Mouse (Mus musculus) C2C12 (cell line): Measurements from ENCODE around the gene Trim46. TPM values are rescaled to one million over a fixed set of nuclear protein-coding genes. Genes with fewer than 3 reads are reported as not detected.
"Not testable (repeated sequence)": the region's sequence is repeated elsewhere in the genome, so short reads cannot be mapped to it uniquely, and the experiment has no call there.

Experiments
- H3K27me3 ChIP-seq: one replicate; pipeline ENCODE4 v1.6.1; 2011; ENCODE audit not compliant: control insufficient read depth, insufficient read depth, insufficient read length
- H3K36me3 ChIP-seq: one replicate; pipeline ENCODE4 v1.6.1; 2011; ENCODE audit not compliant: control insufficient read depth, insufficient read depth
- H3K4me3 ChIP-seq: one replicate; pipeline ENCODE4 v1.5.1; 2011; ENCODE audit warnings: mild to moderate bottlenecking, control low read depth; ENCODE audit not compliant: poor library complexity, insufficient read depth, severe bottlenecking
- H3K79me2 ChIP-seq: one replicate; pipeline ENCODE4 v1.6.1; 2011; ENCODE audit not compliant: control insufficient read depth, insufficient read depth
- H3K79me3 ChIP-seq: one replicate; pipeline ENCODE4 v1.6.1; 2011; ENCODE audit warnings: low read depth, control low read depth
- H3ac ChIP-seq: one replicate; pipeline ENCODE3; 2011; ENCODE audit warnings: low read depth; ENCODE audit not compliant: control insufficient read depth, insufficient read length
- CEBPB ChIP-seq: IDR thresholded peaks from one replicate; pipeline ENCODE4 v1.6.1; 2011; ENCODE audit warnings: low read depth, mild to moderate bottlenecking, control low read depth, moderate library complexity
- CTCF ChIP-seq: IDR thresholded peaks from one replicate; pipeline ENCODE4 v1.5.1; 2011; ENCODE audit not compliant: control insufficient read depth, insufficient read depth, insufficient read length
- FOSL1 ChIP-seq: IDR thresholded peaks from one replicate; pipeline ENCODE4 v1.8.0; 2011; ENCODE audit warnings: mild to moderate bottlenecking, low read length; ENCODE audit not compliant: poor library complexity, insufficient read depth, severe bottlenecking
- MAX ChIP-seq: IDR thresholded peaks from one replicate; pipeline ENCODE4 v1.6.1; 2011; ENCODE audit warnings: mild to moderate bottlenecking, control low read depth
- MYOD1 ChIP-seq: IDR thresholded peaks from one replicate; pipeline ENCODE4 v1.6.1; 2011; ENCODE audit warnings: low read depth; ENCODE audit not compliant: control insufficient read depth, insufficient read length
- MYOG ChIP-seq: IDR thresholded peaks from one replicate; pipeline ENCODE4 v1.6.1; 2011; ENCODE audit not compliant: control insufficient read depth, insufficient read length; ENCODE audit errors: extremely low read depth
- USF1 ChIP-seq: IDR thresholded peaks from one replicate; pipeline ENCODE4 v1.6.1; 2011; ENCODE audit warnings: low read depth, mild to moderate bottlenecking, control low read depth, moderate library complexity
- polyA plus RNA-seq: library from polyadenylated mRNA; unstranded; fragments of >200 nt; fragmentation: generic; extraction: Trizol; gene quantifications from one replicate; pipeline ENCODE4 v1.2.1, GENCODE M21; 2012; ENCODE audit warnings: missing spikeins

The Trim46 gene
- polyA plus RNA-seq, 1 experiment = 11.0 TPM

DNA sequence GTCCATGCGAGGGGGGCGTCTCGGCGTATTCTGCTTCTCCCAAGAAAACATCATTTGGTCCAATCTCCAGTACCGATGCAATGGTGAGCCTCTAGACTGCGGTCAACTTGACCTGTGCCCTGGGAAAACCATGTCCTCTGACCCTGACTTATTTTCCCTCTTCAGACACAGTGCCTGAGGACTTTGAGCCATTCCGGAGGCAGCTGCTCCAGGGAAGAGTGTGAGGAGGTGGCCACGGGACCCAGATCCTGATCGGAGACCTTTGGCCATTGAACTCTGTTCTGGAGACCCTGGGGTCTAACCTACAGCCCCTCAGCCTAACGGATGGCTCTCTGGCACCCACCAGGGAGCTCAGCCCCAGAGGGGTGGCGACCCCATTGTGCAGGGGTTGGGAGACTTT, 19.7 kb downstream of the Trim46 start:
- Histone ChIP-seq H3K79me3 (no peaks in the 10 kb centered on the region), H3K79me2 (no peaks in the 10 kb centered on the region), H3K27me3 (no peaks in the 10 kb centered on the region), H3K4me3 (no peak overlapping the region), H3K36me3 (no peaks in the 10 kb centered on the region), H3ac (no peak overlapping the region)
- no peak for TF ChIP-seq MYOG
- TF ChIP-seq MAX = no peak
- TF ChIP-seq CTCF = no peak
- no peak for TF ChIP-seq USF1
- TF ChIP-seq CEBPB = no peak
- no peak for TF ChIP-seq FOSL1
- TF ChIP-seq MYOD1 = no peak

DNA sequence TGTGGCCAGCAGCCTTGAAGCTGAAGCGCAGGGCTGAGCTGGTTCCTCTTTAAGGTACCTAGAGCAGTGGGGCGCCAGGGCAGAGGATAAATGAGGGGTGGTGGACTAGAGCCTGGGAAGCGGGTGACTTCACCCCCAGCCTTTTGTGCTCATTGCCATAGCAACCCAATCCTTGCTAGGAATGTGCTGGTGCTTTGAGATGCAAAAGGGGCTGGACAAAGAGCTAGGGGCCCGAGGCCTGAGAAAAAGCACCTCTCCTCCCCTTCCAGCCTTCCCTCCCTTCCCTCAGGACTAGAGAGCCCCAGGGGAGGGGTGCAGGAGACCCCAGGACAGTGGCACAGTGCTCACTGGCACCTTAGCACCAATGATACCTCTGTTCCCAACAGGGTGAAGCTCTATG, 20.2 kb downstream of the Trim46 start:
- no peaks in the 10 kb centered on the region for H3K27me3 ChIP-seq
- H3K4me3 ChIP-seq = no peak overlapping the region
- TF ChIP-seq FOSL1 (no peak), CEBPB (no peak), MAX (no peak), CTCF (no peak), MYOD1 (no peak), MYOG (no peak)
- no peak overlapping the region for H3ac ChIP-seq
- no peaks in the 10 kb centered on the region for H3K36me3 ChIP-seq
- no peaks in the 10 kb centered on the region for H3K79me3 ChIP-seq
- no peaks in the 10 kb centered on the region for H3K79me2 ChIP-seq

DNA sequence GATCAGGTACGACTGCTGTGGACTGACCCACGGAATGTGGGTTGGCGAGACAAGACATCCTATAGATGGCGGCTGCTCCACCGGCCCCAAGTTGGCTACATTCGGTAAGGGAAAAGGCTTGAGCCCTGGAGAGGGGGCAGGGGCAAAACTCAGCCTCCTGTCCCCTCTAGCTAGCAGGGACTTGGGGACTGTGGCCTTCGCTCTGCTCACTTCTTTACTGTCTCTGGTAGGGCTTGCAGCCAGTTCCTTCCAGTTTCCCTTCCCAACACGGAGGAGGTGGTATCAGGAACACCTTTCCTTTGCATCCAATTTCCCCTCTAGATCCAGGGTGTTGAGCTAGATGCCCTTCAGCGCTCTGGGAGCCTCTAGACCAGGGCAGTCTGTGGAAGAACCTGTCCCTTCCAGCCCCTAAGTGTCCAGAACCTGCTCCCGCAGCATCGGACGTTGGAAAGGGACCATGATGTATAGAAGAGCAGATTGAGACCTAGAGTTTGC, 20.7 kb downstream of the Trim46 start:
- Histone ChIP-seq H3ac (no peak overlapping the region), H3K27me3 (no peaks in the 10 kb centered on the region), H3K4me3 (no peak overlapping the region), H3K36me3 (no peaks in the 10 kb centered on the region), H3K79me3 (no peaks in the 10 kb centered on the region), H3K79me2 (no peaks in the 10 kb centered on the region)
- no peak for TF ChIP-seq MYOD1
- no peak for TF ChIP-seq CTCF
- TF ChIP-seq MYOG = no peak
- TF ChIP-seq USF1 = no peak
- TF ChIP-seq FOSL1 = no peak
- TF ChIP-seq CEBPB = no peak
- no peak for TF ChIP-seq MAX

DNA sequence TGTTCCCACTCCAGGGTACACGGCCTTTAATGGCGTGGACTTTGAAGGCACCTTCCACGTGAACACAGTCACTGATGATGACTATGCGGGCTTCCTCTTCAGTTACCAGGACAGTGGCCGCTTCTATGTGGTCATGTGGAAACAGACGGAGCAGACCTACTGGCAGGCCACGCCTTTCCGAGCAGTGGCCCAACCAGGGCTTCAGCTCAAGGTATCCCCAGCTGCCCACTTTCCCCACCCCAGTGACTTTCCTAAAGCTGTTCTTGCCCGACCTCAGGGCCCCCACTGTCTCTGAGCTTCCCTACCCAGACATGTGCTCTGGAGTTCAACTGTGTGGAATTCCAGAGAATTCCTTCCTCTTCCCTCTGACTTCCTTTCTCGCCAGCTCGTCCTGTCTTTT, 21.3 kb downstream of the Trim46 start:
- Histone ChIP-seq H3K36me3 (no peaks in the 10 kb centered on the region), H3K79me2 (no peaks in the 10 kb centered on the region)

DNA sequence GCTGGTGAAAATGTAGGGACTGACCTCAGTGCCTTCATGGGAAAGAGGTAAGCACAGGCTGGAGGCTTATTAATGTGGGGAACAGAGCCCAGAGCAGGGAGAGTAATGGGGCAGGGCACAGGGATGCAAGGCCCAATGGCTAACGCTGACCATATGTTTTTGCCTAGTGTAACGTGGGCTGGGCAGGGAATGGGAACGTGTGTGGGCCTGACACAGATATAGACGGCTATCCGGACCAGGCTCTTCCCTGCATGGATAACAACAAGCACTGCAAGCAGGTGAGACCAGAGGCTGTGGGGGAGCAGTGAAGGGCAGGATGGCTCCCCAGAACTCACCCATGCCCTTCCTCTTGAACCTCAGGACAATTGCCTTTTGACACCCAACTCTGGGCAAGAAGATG, 24.9 kb downstream of the Trim46 start:
- Histone ChIP-seq H3K79me2 (no peaks in the 10 kb centered on the region), H3K4me3 (no peak overlapping the region), H3ac (no peak overlapping the region), H3K36me3 (no peaks in the 10 kb centered on the region), H3K27me3 (no peaks in the 10 kb centered on the region), H3K79me3 (no peaks in the 10 kb centered on the region)
- TF ChIP-seq MYOG = no peak

More for the DNA sequence above, 21.3 kb downstream of the Trim46 start:
- Histone ChIP-seq H3K79me3 (no peaks in the 10 kb centered on the region), H3ac (no peak overlapping the region), H3K4me3 (no peak overlapping the region), H3K27me3 (no peaks in the 10 kb centered on the region)
- no peak for TF ChIP-seq MYOD1
- no peak for TF ChIP-seq USF1
- no peak for TF ChIP-seq CEBPB
- TF ChIP-seq MAX = no peak
- no peak for TF ChIP-seq MYOG
- no peak for TF ChIP-seq CTCF
- TF ChIP-seq FOSL1 = no peak

DNA sequence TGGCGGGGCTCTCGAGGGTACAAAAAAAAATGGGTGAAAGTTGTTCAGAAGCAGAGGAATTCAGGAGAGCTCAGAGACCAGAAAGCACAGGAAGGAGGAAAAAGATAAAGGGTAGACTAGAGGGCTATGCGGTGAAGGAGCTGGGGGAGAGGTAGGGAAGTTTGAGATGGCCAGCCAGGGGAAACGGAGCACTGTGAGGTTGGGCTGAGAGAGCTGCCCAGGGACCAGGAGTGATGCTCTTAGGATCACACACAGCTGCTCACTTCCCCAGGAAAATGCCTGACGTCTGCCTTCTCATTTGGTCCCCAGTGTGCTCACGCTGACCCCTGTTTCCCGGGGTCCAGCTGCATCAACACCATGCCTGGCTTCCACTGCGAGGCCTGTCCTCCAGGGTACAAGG, 26.6 kb downstream of the Trim46 start:
- TF ChIP-seq CTCF (no peak), CEBPB (no peak), MYOG (no peak)
- H3K36me3 ChIP-seq = no peaks in the 10 kb centered on the region
- H3K4me3 ChIP-seq = no peak overlapping the region
- no peaks in the 10 kb centered on the region for H3K79me3 ChIP-seq
- no peak overlapping the region for H3ac ChIP-seq
- no peaks in the 10 kb centered on the region for H3K79me2 ChIP-seq
- no peaks in the 10 kb centered on the region for H3K27me3 ChIP-seq

DNA sequence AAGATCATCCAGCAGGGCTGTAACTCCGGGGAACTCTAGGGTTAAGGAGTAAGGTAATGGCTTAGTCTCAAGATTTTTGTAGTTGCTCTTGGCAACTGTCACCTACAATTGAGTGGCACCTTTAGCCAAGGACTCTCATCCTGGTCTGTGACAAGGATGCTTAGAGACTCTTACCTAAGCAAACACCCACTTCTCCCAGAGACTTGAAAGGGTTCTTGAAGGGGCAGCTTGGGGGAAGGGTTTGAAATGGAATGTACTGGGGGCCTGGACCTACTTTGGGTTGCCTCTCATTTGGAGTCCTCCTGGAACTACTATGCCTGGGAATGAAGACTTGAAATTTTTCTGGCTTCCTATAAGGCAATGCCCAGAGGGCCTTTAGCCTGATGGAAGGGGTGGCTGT, 27.8 kb downstream of the Trim46 start:
- Histone ChIP-seq H3K4me3 (no peak overlapping the region), H3K36me3 (no peaks in the 10 kb centered on the region), H3ac (no peak overlapping the region), H3K27me3 (no peaks in the 10 kb centered on the region), H3K79me2 (peaks cover 5% of the 10 kb centered on the region), H3K79me3 (peaks cover 3% of the 10 kb centered on the region)
- no peak for TF ChIP-seq USF1

DNA sequence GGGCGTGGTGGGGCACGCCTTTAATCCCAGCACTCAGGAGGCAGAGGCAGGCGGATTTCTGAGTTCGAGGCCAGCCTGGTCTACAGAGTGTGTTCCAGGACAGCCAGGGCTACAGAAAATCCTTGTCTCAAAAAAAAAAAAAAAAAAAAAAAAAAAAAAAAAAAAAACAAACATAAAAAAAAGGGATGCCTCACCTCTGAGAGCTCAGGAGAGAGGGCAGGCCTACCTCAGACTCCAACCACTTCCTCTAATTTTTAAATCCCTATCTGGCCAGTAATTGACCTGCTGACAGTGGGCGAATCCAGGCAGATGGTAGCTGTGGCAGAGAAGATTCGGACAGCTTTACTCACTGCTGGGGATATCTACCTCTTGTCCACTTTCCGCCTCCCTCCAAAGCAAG, 29.7 kb downstream of the Trim46 start:
- not testable (repeated sequence) for H3K27me3 ChIP-seq, H3K36me3 ChIP-seq, H3K4me3 ChIP-seq, H3ac ChIP-seq
- Histone ChIP-seq H3K79me3 (peaks cover 11% of the 10 kb centered on the region), H3K79me2 (peaks cover 23% of the 10 kb centered on the region)
